Mouse (Mus musculus) G1E (cell line): Measurements from ENCODE around the gene Prom1.

Experiments used
- CTCF ChIP-seq: IDR thresholded peaks from 2 replicates; pipeline ENCODE4 v1.5.1; 2012; ENCODE audit warnings: low read depth, low read length, inconsistent platforms, mixed read lengths
- GATA1 ChIP-seq: IDR thresholded peaks from 2 replicates; pipeline ENCODE4 v1.6.1; 2012; ENCODE audit warnings: borderline replicate concordance, low read length, inconsistent platforms, mixed read lengths
- GATA2 ChIP-seq: IDR thresholded peaks from 2 replicates; pipeline ENCODE4 v1.6.1; 2012; ENCODE audit warnings: low read depth, low read length, inconsistent platforms, borderline replicate concordance

DNA sequence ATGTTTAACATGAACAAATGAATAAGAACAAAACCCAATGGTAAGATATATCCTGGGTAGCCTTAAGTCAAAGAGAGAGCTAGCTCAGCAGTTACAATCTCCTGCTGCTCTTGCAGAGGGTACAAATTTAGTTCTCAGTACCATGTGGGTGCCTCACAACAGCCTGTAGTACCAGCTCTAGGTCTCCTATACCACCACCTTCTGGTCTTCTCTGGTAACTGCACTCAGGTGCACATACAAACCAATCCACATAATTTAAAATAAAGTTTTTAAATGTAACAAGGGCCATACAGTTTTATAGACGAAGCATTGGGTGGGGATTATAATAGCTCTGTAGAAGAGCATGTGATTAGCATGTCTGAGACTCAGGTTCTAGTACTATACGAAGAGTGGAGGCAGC, 2.3 kb upstream of the Prom1 start:
- TF ChIP-seq GATA1 = no peak
- no peak for TF ChIP-seq CTCF
- TF ChIP-seq GATA2 = no peak
